Mouse (Mus musculus): ENCODE measurements around the gene Gm5767.

Gene Gm5767

DNA sequence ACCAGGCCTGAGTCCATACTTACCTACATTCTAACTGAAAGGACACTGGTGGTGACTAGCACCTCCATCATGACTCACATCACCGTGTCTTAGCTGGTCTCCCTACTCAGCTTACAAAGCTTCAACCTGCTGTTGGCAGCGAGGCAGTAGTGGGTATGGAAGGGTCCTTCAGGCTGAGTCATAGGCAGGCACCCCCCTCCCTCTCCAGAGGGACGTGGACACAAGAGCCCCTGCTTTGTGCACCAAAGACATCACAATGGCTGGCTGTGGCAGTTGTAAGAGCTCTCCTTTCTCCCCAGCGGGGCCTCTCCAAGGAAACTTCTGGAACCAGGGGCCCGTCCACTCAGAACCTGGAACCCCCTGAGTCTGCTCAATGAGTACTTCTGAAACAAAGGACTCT, at the start of gene Gm5767:
Gene Gm5767 (plus strand): TSS at position 301 of the 400 bp plus-strand sequence.
- DNase-seq, result no peak

DNA sequence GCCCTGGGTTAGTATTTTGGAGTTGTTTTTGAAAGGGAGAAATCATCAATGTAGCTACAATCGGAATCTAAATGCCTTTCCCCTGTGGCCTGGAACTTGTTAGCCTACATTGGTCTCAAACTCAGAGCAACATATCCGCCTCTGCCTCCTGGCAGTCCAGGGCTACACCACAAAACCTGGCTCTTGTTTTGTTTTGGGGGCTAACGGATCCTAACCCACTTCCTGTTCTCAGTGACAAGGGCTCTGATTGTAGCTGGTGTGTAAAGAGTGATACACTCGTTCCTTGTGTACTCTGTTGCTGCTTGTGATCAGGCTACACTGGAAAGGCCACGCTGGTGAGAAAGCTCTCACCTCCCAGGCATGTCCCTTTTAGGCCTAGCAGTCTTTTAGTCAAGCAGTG, 49.1 kb upstream of the Gm5767 start:
- DNase-seq, result no peak

DNA sequence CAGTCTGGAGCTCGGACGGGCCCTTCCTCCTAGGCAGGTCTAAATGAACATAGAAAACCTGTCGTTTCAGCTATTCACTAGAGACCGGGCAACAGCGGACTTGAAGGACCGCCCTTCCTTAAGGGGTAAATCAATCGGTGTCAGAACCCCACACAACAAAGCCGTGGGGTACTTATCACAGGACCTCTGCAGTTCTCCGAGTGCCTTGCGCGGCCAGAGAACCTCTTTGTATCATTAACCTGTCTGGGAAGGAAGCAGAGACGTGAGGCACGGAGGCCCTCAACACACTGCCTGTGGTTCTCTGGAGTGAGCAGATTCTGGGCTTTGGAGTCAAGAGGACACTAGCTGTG, 43.7 kb upstream of the Gm5767 start:
- no peak for DNase-seq

DNA sequence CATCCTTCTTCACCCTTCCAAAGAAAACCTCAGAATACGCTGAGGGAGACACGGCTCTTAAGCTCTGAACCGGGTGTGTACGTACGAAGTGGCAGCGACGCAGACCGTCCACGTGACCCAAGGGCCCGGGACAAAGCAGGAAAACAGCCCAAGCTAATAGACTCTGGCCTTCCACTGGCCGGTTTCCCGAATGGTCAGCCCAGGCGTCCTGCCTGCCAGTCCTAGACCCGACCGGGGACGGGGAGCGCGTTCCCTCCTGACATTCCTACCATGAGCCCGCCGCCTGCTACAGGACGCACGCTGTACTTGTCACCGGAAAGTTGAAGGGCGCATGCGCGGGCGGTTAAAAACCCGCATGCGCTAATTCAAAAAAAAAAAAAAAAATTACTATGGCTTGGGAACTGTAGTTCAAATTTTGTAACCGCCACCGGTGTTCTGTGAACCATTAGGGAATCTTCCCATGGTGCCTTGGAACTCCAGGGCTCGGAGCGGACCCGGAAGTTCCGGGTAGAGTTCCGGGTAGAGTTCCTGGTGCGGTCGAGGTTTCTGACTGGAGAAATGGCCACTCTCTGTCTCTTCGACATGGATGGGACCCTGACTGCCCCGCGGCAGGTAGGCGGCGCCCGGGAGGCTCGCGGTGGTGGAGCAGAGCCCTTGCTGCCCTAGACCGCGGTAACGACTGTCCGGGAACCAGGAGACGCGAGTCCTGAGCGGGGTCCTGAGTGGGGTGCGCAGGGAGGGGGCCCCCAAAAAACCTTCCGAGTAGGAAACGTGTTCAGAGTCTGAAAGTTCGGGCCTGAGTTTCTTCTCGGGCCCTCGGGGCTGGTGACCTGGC, 43.1 kb upstream of the Gm5767 start, which contains the start of the genes Pmm2 and Tmem186:
Gene Pmm2 (plus strand): TSS at position 458 of the 835 bp plus-strand sequence.
Gene Tmem186 (minus strand): TSS at position 496 of the 835 bp plus-strand sequence.
- DNase-seq, result peak; percentile 92

DNA sequence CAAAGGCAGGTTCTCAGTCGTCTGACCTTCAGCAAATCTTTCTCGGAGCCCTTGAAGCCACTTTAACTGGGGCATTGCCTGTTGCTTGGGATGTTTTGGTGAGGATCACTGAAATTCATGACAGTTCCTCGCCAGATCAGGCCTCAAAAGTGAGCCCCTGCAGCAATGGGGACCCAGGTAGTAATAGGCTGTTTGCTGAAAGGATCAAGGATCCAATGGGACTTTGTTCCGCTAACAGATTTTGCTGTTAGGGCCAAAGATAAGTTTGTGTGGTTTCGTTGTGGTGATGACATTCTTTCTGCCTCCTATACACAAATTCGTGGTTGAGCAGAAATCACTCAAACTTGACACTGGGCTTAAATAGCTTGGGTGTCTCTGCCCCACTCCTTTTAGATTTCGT, 42.4 kb upstream of the Gm5767 start:
- DNase-seq, result no peak

DNA sequence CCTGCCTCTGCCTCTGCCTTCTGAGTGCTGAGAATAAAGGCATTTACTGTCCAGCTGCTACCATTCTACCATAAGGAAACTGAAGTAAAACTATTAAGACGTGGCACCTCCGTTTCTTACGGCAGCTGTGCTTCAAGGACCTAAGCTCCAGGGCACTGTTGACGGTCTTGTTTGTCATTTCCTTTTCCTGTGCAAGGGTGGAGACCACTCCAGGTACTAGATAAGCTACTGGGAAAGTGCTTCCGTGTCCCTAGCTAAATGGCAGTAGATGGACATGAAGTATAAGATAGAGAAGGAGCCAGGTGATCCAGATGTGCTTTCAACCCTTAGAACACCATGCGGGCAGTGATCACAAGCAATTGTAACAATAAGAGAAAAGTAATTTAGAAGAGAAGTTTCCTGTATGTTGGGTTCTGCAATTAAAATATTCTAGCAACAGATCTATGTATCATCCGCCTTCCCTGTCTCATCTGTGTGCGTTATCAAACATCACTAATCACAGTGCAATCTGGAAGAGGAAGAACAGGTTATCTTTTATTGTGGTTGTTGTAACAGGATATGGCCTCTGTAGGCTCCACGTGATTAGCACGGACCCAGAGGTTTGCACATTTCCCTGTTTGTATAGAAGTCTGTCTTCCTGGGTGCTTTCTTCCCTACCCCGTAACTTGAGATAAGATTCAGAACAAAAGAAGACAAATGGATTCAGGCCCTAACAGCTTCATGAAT, 40.9 kb upstream of the Gm5767 start:
- DNase-seq, result no peak

DNA sequence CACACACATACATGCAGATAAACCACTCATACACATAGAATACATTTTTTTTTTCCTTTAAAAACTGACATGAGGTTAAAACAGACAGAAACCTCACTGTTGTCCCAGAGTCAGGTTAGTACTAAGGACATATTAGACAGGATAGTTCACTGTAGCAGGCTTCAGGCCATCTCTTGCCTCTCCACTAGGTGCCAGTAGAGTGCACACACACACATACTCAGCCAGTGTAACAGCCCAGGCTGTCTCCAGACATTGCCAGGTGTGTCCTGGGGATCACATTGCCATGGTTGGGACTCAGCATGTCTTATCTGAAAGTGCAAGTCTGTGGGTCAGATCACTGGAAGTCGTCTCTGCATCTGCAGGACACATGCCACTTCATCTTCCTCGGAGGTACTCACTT, 36.7 kb upstream of the Gm5767 start:
- no peak for DNase-seq

DNA sequence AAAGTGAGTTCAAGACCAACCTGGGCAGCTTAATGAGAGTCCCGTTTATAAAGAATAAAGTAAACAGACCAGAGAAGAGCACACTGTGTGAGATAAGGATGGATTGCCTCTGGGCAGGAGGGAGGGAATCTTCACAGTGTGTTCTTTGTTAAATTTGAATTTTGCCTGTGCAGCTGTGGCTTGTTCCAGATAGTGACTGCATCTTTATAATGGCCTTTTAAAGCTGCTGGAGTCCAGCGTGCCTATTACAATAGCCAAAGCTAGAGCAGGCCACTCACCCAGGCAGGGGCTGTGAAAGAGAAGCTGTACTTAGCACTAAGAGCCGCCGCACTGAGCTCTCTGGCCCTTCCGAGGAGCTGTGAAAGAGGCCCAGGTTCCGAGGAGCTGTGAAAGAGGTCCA, 35.0 kb upstream of the Gm5767 start:
- no peak for DNase-seq

DNA sequence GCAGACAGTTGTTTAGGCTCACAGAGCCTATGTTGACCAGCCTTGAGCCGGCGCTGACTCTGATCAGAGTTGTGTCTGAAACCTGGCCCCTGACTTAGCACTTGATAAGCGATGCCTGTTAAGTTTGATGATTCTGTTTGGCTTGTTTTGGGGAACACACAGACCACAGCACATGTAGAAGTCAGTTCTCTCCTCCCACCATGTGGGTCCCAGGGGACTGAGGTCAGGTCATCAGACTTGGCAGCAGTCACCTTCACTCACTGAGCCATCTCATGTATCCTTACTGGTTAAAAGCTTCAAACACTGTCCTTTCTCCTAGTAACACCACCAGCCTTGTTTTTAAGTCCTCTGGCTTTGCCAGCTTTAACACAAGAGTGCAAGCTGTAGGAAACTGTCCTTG, 30.6 kb upstream of the Gm5767 start:
- no peak for DNase-seq

DNA sequence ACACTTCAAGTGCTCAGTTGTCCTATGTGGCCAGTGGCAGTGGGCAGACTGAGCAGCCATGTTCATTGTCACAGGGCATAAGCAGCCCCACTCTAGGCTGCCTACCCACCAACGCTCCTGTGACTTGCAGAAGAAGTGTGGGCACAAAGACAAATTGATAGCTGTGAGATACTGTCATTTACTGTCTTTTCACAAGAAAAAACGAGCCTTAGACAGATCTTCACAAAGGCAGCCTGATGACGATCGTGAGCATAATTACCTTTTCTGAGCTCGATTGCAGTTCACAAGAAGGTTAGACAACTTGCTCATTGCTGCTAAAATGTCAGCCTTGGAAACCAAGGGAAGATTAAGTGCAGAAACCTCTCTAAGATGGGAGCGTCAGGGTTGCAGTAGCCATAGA, 25.5 kb upstream of the Gm5767 start:
- no peak for DNase-seq

DNA sequence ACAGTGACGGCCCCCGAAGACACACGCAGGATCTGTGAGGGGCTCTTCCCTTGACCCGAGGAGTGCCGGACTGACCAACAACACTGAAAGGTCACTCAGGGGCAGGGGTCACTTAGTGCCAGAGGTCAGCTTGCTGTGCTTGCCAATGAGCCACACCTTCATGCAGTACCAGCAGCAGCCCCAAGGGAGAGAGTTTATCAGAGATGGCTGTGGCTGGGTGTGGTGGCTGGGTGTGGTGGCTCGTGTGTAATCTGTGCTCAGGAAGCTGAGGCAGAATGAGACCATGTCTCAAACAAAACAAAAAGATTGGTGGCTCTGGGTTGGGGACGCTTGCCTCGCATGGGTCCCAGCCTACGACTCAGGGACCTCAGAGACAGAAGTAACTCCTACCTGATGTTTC, 25.0 kb upstream of the Gm5767 start:
- DNase-seq, result no peak

DNA sequence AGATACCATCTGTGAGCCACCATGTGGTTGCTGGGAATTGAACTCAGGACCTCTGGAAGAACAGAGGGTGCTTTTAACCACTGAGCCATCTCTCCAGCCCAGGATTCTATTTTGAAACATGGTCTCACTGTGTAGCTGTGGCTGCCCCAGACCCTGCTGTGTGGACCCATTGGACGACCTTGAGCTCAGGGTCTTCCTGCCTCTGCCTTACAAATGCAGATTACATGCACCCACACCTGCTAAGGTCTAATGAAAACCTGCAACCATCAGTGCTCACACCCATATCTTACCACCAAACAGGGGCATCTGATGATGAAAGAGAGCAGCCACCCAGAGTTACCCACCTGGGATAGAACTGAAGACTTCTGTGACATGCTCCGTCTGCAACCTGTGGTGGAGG, 24.3 kb upstream of the Gm5767 start:
- no peak for DNase-seq

DNA sequence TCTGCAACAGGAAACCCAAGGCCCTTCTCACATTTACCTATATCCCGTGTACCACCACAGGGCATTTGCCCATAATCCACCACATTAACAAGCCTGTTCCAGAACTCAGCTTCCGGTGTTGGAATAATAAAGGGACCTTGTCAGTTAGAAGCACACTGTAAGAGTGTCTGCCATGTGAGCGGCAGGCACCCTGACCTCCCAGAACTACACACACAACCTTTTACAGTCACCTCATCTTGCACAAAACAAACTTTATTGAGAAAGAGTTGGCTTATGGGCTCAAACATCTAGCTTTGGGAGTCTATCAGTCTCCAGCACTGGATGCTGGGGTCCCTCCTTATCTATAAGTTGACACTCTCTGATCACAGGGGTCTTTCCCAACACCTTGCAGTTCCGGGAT, 22.2 kb upstream of the Gm5767 start:
- no peak for DNase-seq

DNA sequence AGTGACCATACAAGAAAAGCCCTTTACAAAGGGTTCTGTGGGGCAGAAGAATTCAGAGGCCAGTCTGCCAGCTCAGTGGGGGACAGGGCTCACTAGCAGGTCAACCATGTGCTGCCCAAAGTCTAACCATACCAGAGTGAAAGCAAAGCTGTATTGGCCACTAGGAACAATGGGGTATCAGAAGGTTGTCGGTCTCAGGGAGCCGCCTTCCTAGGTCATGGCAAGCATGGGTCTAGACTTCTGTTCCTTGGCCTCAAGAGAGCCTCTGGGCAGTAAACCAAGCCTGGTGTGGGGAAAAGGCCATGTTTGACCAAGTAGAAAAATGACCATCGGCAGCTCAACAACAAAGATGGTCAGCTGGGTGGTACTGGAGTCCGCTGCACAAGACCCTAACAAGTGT, 21.8 kb upstream of the Gm5767 start:
- no peak for DNase-seq

DNA sequence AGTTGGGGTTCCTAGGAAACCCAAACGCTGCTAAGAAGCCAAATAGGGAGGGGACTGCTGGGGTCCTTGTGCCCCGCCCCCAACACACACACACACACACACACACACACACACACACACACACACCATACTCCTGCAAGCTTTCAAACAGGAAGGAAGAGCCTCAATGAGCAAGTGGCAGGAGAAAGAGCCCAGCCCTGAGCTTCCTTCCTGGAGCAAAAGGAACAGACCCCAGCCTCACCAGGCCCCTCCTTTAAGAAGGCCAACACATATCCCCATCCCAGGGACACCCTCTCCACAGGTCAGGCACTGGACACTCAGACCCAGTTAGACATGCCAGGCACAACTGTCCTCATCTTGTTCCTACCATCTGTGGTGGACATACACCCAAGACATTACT, 17.5 kb upstream of the Gm5767 start:
- no peak for DNase-seq

DNA sequence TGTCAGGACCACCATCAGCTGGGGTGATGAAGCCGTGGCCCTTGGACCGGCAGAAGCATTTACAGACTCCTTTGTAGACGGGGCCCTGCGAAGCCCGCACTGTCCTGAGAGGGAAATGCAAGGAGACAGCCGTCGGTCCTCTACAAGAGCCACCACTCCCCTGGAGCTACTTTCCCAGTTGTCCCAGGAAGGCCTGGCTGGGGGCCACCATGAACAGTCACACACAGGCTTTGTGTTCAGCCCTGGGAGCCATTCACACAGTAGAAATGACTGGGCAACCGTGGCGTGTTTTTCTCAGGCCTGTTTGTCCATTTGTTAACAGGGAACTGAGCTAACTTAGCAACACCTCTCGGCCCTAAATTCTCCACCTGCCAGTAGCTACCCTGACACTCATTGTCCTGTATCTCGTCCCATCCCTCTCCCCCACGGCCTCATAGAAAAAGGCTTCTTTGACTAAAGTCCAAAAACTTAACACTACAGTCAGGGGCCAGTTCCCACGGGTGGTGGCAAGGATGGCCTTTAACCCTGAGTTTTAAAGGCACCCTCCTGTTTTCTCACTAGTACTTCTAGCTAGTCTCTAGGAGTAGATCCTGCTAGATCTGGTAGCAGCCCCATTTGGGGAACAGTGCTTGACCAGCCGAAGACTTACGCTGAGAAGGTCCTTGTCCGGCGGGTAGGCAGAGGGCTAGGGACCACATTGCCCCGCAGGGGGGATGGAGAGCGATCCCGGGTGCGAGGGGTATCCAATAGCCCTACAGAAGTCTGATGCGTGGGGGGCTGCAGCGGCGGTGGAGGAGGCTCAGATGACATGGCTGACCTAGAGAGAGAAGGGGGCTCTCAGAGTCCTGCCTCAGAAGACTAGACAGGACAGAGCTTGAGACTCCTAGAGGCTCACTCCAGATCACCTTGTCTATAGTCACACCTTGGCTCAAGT, 16.7 kb upstream of the Gm5767 start:
- DNase-seq, result no peak

DNA sequence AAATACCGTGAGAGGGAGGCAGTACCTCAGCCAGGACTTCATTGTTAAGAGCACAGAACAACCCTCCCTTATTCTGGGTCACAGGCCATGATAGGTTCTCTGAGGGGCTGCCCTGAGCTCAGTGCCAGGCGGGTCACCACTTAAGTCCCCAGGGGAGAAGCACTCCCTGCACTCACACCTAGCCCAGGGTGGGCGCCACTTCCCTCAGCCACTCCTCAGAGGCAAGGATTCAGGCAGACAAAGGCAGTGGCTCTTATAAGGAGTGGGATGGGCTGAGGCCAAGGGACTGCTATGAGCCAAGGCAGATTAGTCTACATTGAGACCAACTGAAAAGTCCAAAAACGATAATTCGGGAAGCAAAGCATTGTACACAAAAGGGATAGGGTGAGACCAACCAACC, 15.2 kb upstream of the Gm5767 start:
- no peak for DNase-seq

DNA sequence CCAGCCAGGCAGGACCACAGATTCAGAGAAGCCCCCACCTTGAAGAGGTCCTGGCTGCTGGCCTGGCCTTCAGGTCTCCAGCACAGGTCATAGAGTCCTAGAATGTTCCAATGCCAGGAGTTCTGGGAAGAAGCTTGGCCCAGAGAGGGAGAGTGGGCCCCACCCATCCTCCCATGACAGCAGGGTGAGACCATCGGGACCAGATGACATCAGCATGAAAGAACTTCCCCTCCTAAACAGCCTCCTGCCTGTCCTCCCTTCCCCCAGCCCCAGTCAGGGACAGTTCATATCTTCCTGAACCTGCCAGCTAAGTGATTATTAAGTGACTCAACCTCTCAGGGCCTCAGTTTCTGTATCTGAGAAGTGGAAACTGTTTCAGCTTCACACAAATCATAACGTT, 14.1 kb upstream of the Gm5767 start:
- no peak for DNase-seq

DNA sequence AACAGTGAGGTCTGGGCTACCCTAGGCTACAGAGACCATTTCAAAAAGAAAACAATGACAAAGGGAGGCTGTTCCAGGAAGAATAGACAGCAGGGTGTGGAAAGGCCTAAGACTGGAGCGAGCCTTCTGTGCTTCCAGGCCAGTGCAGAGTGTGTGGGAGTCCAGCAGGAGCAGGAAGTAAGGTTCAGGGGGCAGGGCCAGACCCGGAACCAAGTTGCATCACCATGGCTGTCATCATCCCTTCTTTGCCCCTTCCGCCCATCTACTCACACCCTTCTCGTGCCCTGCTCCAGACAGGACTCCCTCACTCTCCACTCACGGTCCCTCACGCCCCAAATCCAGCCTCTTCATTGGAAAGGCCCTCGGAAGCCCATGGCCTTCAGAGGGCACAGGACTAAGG, 13.3 kb upstream of the Gm5767 start:
- DNase-seq, result no peak

DNA sequence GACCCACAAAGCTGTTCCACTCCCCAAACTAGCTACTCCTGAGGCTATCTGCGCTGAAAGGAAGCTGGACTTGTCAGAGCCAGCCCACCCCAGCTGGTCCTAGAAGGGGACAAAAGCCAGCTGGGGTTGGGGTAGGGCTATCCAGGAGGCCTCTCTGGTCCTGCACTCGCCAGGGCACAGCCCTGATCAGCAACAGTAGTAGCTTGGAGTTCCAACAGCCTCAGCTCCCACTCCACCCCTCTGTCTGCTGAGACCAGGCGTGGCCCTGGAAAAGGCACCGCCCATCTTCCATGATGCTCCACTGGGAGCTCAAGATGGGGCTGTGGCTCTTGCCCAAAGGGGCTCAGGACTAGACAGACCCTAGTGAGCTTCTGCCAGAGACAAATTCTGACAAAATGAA, 12.8 kb upstream of the Gm5767 start:
- no peak for DNase-seq

DNA sequence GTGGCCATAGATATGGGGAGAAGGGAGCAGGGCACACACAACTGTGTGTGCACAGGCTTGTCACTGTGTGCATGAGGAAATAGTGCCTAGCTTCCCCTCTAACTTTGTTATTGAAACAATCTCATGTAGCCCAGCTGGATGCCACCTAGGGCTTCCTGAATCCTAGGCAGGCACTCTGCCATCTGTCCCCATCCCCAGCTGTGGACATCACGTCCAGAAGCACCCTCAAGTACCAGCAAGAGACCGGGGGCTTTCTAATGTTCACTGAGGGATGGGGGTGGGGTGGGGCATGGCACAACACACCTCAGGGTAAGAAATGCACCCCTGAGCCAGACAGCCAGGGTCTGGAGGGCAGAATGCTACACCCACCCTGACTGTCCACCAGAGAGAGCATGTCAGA, 12.2 kb upstream of the Gm5767 start:
- no peak for DNase-seq

DNA sequence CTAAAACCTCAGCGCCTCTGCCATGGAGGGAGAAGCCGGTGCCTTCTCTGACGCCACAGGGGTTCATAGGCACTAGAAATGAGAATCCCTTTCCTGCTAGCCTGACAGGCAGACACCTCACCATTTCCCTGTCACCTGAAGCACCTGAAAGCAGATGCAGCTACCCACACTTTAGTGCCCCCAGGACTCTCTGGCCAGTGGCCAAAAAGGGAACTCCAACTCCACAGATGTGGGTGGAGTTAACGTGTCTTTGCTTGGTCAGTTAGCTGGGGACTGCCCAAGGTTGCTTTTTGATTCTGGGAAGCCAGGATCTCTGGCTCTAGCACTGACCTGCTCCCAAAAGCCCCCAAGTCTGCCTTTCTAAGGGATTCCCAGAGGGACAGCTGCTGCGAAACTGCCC, 11.1 kb upstream of the Gm5767 start:
- no peak for DNase-seq
